Mouse (Mus musculus): ENCODE results near the gene Adar. TPM values are rescaled to one million over a fixed set of nuclear protein-coding genes. Genes with fewer than 3 reads are reported as not detected.
"Not testable (repeated sequence)": the region's sequence is repeated elsewhere in the genome, so short reads cannot be mapped to it uniquely, and the experiment has no call there.

Adar gene
- polyA plus RNA-seq, 1 experiment from 2014 or later, result 31.6 TPM

- not testable (repeated sequence) for ATAC-seq (ENCODE audit: low FRiP score); H3K9ac ChIP-seq; H3K27ac ChIP-seq; DNase-seq (ENCODE audit: low spot score); H3K4me2 ChIP-seq (replicated peaks); H3K9me3 ChIP-seq (ENCODE audit: control insufficient read depth, low read length); H3K4me1 ChIP-seq (replicated peaks; ENCODE audit: control insufficient read depth, insufficient read depth, low read length); H3K36me3 ChIP-seq (replicated peaks; ENCODE audit: control insufficient read depth, insufficient read depth); H3K4me3 ChIP-seq (replicated peaks; ENCODE audit: low read length); H3K27me3 ChIP-seq (ENCODE audit: control insufficient read depth, insufficient read depth, low read length)
- 41% methylated on average over 3 of the region's 3 CpGs for WGBS
These were observed 85.3 kb downstream of the Adar start for GRCm38 (mm10) chr3:89800078-89800477.

GRCm38 (mm10) chr3:89800774-89801506, 86.1 kb downstream of the Adar start:
- no peak overlapping the region for H3K4me2 ChIP-seq (replicated peaks)
- H3K27ac ChIP-seq, result no peak overlapping the region
- ATAC-seq (ENCODE audit: low FRiP score) (no peak), DNase-seq (ENCODE audit: low spot score) (no peak)
- H3K9ac ChIP-seq, result no peak overlapping the region
- H3K4me3 ChIP-seq (replicated peaks; ENCODE audit: low read length), result no peak overlapping the region
- no peaks in the 10 kb centered on the region for H3K9me3 ChIP-seq (ENCODE audit: control insufficient read depth, low read length)
- no peaks in the 10 kb centered on the region for H3K36me3 ChIP-seq (replicated peaks; ENCODE audit: control insufficient read depth, insufficient read depth)
- 70% methylated on average over 5 of the region's 5 CpGs for WGBS
- no peaks in the 10 kb centered on the region for H3K27me3 ChIP-seq (ENCODE audit: control insufficient read depth, insufficient read depth, low read length)
- H3K4me1 ChIP-seq (replicated peaks; ENCODE audit: control insufficient read depth, insufficient read depth, low read length), result no peaks in the 10 kb centered on the region

- no peaks in the 10 kb centered on the region for H3K36me3 ChIP-seq (replicated peaks; ENCODE audit: control insufficient read depth, insufficient read depth)
- no peaks in the 10 kb centered on the region for H3K9me3 ChIP-seq (ENCODE audit: control insufficient read depth, low read length)
- 47% methylated on average over 3 of the region's 3 CpGs for WGBS
These were observed 86.7 kb downstream of the Adar start for GRCm38 (mm10) chr3:89801507-89801847.

GRCm38 (mm10) chr3:89802876-89803275, 88.1 kb downstream of the Adar start:
- H3K27ac ChIP-seq, result no peak overlapping the region
- DNase-seq (ENCODE audit: low spot score) (no peak), ATAC-seq (ENCODE audit: low FRiP score) (no peak)
- H3K36me3 ChIP-seq (replicated peaks; ENCODE audit: control insufficient read depth, insufficient read depth), result no peaks in the 10 kb centered on the region
- no peak overlapping the region for H3K4me2 ChIP-seq (replicated peaks)
- H3K4me1 ChIP-seq (replicated peaks; ENCODE audit: control insufficient read depth, insufficient read depth, low read length), result no peaks in the 10 kb centered on the region
- WGBS, result 65% methylated on average over 15 of the region's 15 CpGs
- no peak overlapping the region for H3K4me3 ChIP-seq (replicated peaks; ENCODE audit: low read length)
- H3K9ac ChIP-seq, result no peak overlapping the region
- H3K27me3 ChIP-seq (ENCODE audit: control insufficient read depth, insufficient read depth, low read length), result no peaks in the 10 kb centered on the region
- H3K9me3 ChIP-seq (ENCODE audit: control insufficient read depth, low read length), result no peaks in the 10 kb centered on the region

More at GRCm38 (mm10) chr3:89801507-89801847, 86.7 kb downstream of the Adar start:
- Histone ChIP-seq H3K4me1 (replicated peaks; ENCODE audit: control insufficient read depth, insufficient read depth, low read length) (no peaks in the 10 kb centered on the region), H3K27ac (no peak overlapping the region), H3K27me3 (ENCODE audit: control insufficient read depth, insufficient read depth, low read length) (no peaks in the 10 kb centered on the region), H3K4me3 (replicated peaks; ENCODE audit: low read length) (no peak overlapping the region), H3K9ac (no peak overlapping the region), H3K4me2 (replicated peaks) (no peak overlapping the region)
- no peak for DNase-seq (ENCODE audit: low spot score)
- no peak for ATAC-seq (ENCODE audit: low FRiP score)

Other genes starting within 250 kb of the Adar start
- gene Kcnn3, start 194.9 kb upstream of the Adar start, polyA plus RNA-seq (2014; fragmentation: Nextera tagmentation; extraction: Ambion mirVana), result 7.3 and 7.7 TPM in 2 replicates
- 26.0 and 29.1 TPM in 2 replicates for gene Chrnb2, start 49.6 kb downstream of the Adar start, polyA plus RNA-seq (2014; fragmentation: Nextera tagmentation; extraction: Ambion mirVana)
- 21.8 and 24.5 TPM in 2 replicates for gene Ube2q1, start 58.6 kb downstream of the Adar start, polyA plus RNA-seq (2014; fragmentation: Nextera tagmentation; extraction: Ambion mirVana)
- 2.3 and 2.8 TPM in 2 replicates for gene She, start 116.3 kb downstream of the Adar start, polyA plus RNA-seq (2014; fragmentation: Nextera tagmentation; extraction: Ambion mirVana)
- 0.83 and 1.0 TPM in 2 replicates for gene Il6ra, start 198.2 kb downstream of the Adar start, polyA plus RNA-seq (2014; fragmentation: Nextera tagmentation; extraction: Ambion mirVana)
- 12.9 and 15.1 TPM in 2 replicates for gene Atp8b2, start 248.5 kb downstream of the Adar start, polyA plus RNA-seq (2014; fragmentation: Nextera tagmentation; extraction: Ambion mirVana)

Data from hindbrain, embryonic 14.5 days (tissue).